Mouse (Mus musculus) embryonic fibroblast, embryonic 13.5 days (primary cell): ENCODE data around the gene Gm498.

Source experiments
- CTCF ChIP-seq: IDR thresholded peaks from 2 replicates; pipeline ENCODE4 v1.5.1; 2011; ENCODE audit warnings: mild to moderate bottlenecking, control low read depth, low read length, moderate library complexity, borderline replicate concordance; ENCODE audit not compliant: insufficient read depth
- POLR2A ChIP-seq: IDR thresholded peaks from 2 replicates; pipeline ENCODE4 v1.6.1; 2011; ENCODE audit warnings: low read depth, mild to moderate bottlenecking, control low read depth, low read length, moderate library complexity

GRCm38 (mm10) chr7:143919031-143919679 is 52.5 kb downstream of the Gm498 start:
- TF ChIP-seq CTCF = no peak
- no peak for TF ChIP-seq POLR2A
